Mouse (Mus musculus) stomach, postnatal 0 days (tissue): ENCODE results near the gene Pml.

Source experiments
- CTCF ChIP-seq: IDR thresholded peaks from 2 replicates; pipeline ENCODE4 v1.5.1; 2016; ENCODE audit warnings: antibody characterized with exemption, low read depth, mild to moderate bottlenecking, moderate library complexity
- EP300 ChIP-seq: optimal IDR thresholded peaks from 2 replicates; pipeline ENCODE3; 2016; ENCODE audit warnings: antibody characterized with exemption

GRCm38 (mm10) chr9:58275797-58276196 is 26.2 kb upstream of the Pml start:
- TF ChIP-seq CTCF, result peak; percentile 30; the same call in 1 of the 2 replicates
- no peak for TF ChIP-seq EP300
